Mouse (Mus musculus): ENCODE measurements at regions not wholly inside any gene's neighbourhood (a gene's known extent, or its start where the extent isn't known, plus 50 kb on each side); places are given as distances from the start of the nearest gene placed in this dataset.
"Not testable (repeated sequence)": the region's sequence is repeated elsewhere in the genome, so short reads cannot be mapped to it uniquely, and the experiment has no call there.

GRCm38 (mm10) chr12:15449484-15449883 lies 367.2 kb downstream of the Trib2 start:
- Histone ChIP-seq H3K27me3 (ENCODE audit: control insufficient read depth, insufficient read depth, low read length) (no peaks in the 10 kb centered on the region), H3K9me3 (ENCODE audit: control insufficient read depth, low read length) (no peaks in the 10 kb centered on the region), H3K9ac (replicated peaks) (no peak overlapping the region), H3K4me3 (ENCODE audit: insufficient read depth in 1 of 2, low read depth in 2 of 2, low read length in 2 of 2) (no peak overlapping the region), H3K4me1 (replicated peaks; ENCODE audit: control insufficient read depth in 2 of 2, insufficient read depth in 2 of 2, low read length in 1 of 2) (no peaks in the 10 kb centered on the region), H3K4me2 (ENCODE audit: low read depth) (no peak overlapping the region), H3K36me3 (replicated peaks; ENCODE audit: control insufficient read depth, insufficient read depth, low read depth) (no peaks in the 10 kb centered on the region), H3K27ac (no peak overlapping the region)
- WGBS (ENCODE audit: insufficient replicate concordance), result 62% methylated on average over 4 of the region's 4 CpGs
- ATAC-seq (ENCODE audit: insufficient read depth), result no peak
- TF ChIP-seq EP300 (IDR thresholded peaks at IDR 0.05; ENCODE audit: low read depth) (no peak), CTCF (IDR thresholded peaks at IDR 0.05; ENCODE audit: low read depth) (no peak)
- no peak for DNase-seq (ENCODE audit: low read depth in 3 of 3, low spot score in 3 of 3)

GRCm38 (mm10) chr12:15416180-15416766 lies 400.4 kb downstream of the Trib2 start:
- H3K9ac ChIP-seq (replicated peaks), result no peak overlapping the region
- no peak overlapping the region for H3K4me3 ChIP-seq (ENCODE audit: insufficient read depth in 1 of 2, low read depth in 2 of 2, low read length in 2 of 2)
- no peak overlapping the region for H3K4me2 ChIP-seq (ENCODE audit: low read depth)
- TF ChIP-seq CTCF (IDR thresholded peaks at IDR 0.05; ENCODE audit: low read depth) (no peak), EP300 (IDR thresholded peaks at IDR 0.05; ENCODE audit: low read depth) (no peak)
- H3K27ac ChIP-seq, result no peak overlapping the region
- ATAC-seq (ENCODE audit: insufficient read depth) (no peak), DNase-seq (ENCODE audit: low read depth in 3 of 3, low spot score in 3 of 3) (no peak)
- H3K36me3 ChIP-seq (replicated peaks; ENCODE audit: control insufficient read depth, insufficient read depth, low read depth), result no peaks in the 10 kb centered on the region
- WGBS (ENCODE audit: insufficient replicate concordance), result 22% methylated on average over 4 of the region's 4 CpGs
- H3K27me3 ChIP-seq (ENCODE audit: control insufficient read depth, insufficient read depth, low read length), result no peaks in the 10 kb centered on the region
- no peaks in the 10 kb centered on the region for H3K9me3 ChIP-seq (ENCODE audit: control insufficient read depth, low read length)
- H3K4me1 ChIP-seq (replicated peaks; ENCODE audit: control insufficient read depth in 2 of 2, insufficient read depth in 2 of 2, low read length in 1 of 2), result no peaks in the 10 kb centered on the region

GRCm38 (mm10) chr12:15410419-15410818 lies 406.3 kb downstream of the Trib2 start:
- H3K9ac ChIP-seq (replicated peaks), result no peak overlapping the region
- no peaks in the 10 kb centered on the region for H3K27me3 ChIP-seq (ENCODE audit: control insufficient read depth, insufficient read depth, low read length)
- WGBS (ENCODE audit: insufficient replicate concordance), result 48% methylated on average over 3 of the region's 3 CpGs
- H3K36me3 ChIP-seq (replicated peaks; ENCODE audit: control insufficient read depth, insufficient read depth, low read depth), result no peaks in the 10 kb centered on the region
- no peak for ATAC-seq (ENCODE audit: insufficient read depth)
- no peaks in the 10 kb centered on the region for H3K4me1 ChIP-seq (replicated peaks; ENCODE audit: control insufficient read depth in 2 of 2, insufficient read depth in 2 of 2, low read length in 1 of 2)
- no peak overlapping the region for H3K27ac ChIP-seq
- no peak for DNase-seq (ENCODE audit: low read depth in 3 of 3, low spot score in 3 of 3)
- no peak overlapping the region for H3K4me2 ChIP-seq (ENCODE audit: low read depth)
- TF ChIP-seq CTCF (IDR thresholded peaks at IDR 0.05; ENCODE audit: low read depth) (no peak), EP300 (IDR thresholded peaks at IDR 0.05; ENCODE audit: low read depth) (no peak)
- no peak overlapping the region for H3K4me3 ChIP-seq (ENCODE audit: insufficient read depth in 1 of 2, low read depth in 2 of 2, low read length in 2 of 2)
- no peaks in the 10 kb centered on the region for H3K9me3 ChIP-seq (ENCODE audit: control insufficient read depth, low read length)

GRCm38 (mm10) chr12:15407577-15407976 lies 409.1 kb downstream of the Trib2 start:
- not testable (repeated sequence) for ATAC-seq (ENCODE audit: insufficient read depth); H3K9me3 ChIP-seq (ENCODE audit: control insufficient read depth, low read length); H3K4me3 ChIP-seq (ENCODE audit: insufficient read depth in 1 of 2, low read depth in 2 of 2, low read length in 2 of 2); H3K36me3 ChIP-seq (replicated peaks; ENCODE audit: control insufficient read depth, insufficient read depth, low read depth); DNase-seq (ENCODE audit: low read depth in 3 of 3, low spot score in 3 of 3); H3K4me1 ChIP-seq (replicated peaks; ENCODE audit: control insufficient read depth in 2 of 2, insufficient read depth in 2 of 2, low read length in 1 of 2); H3K9ac ChIP-seq (replicated peaks); H3K4me2 ChIP-seq (ENCODE audit: low read depth); H3K27me3 ChIP-seq (ENCODE audit: control insufficient read depth, insufficient read depth, low read length); H3K27ac ChIP-seq
- 39% methylated on average over 3 of the region's 3 CpGs for WGBS (ENCODE audit: insufficient replicate concordance)

- Histone ChIP-seq H3K4me2 (ENCODE audit: low read depth) (no peak overlapping the region), H3K27me3 (ENCODE audit: control insufficient read depth, insufficient read depth, low read length) (no peaks in the 10 kb centered on the region), H3K4me3 (ENCODE audit: insufficient read depth in 1 of 2, low read depth in 2 of 2, low read length in 2 of 2) (no peak overlapping the region), H3K9ac (replicated peaks) (no peak overlapping the region), H3K4me1 (replicated peaks; ENCODE audit: control insufficient read depth in 2 of 2, insufficient read depth in 2 of 2, low read length in 1 of 2) (no peaks in the 10 kb centered on the region), H3K27ac (no peak overlapping the region), H3K36me3 (replicated peaks; ENCODE audit: control insufficient read depth, insufficient read depth, low read depth) (no peaks in the 10 kb centered on the region), H3K9me3 (ENCODE audit: control insufficient read depth, low read length) (no peaks in the 10 kb centered on the region)
- ATAC-seq (ENCODE audit: insufficient read depth), result no peak
- no peak for TF ChIP-seq CTCF (IDR thresholded peaks at IDR 0.05; ENCODE audit: low read depth)
- no peak for TF ChIP-seq EP300 (IDR thresholded peaks at IDR 0.05; ENCODE audit: low read depth)
- 47% methylated on average over 3 of the region's 3 CpGs for WGBS (ENCODE audit: insufficient replicate concordance)
- DNase-seq (ENCODE audit: low read depth in 3 of 3, low spot score in 3 of 3), result no peak
Observed at GRCm38 (mm10) chr12:15392641-15393040, 424.1 kb downstream of the Trib2 start.

All from liver, embryonic 14.5 days (tissue).